8 mouse cellular contexts compared by ENCODE assay signal in the genomic region with DNA sequence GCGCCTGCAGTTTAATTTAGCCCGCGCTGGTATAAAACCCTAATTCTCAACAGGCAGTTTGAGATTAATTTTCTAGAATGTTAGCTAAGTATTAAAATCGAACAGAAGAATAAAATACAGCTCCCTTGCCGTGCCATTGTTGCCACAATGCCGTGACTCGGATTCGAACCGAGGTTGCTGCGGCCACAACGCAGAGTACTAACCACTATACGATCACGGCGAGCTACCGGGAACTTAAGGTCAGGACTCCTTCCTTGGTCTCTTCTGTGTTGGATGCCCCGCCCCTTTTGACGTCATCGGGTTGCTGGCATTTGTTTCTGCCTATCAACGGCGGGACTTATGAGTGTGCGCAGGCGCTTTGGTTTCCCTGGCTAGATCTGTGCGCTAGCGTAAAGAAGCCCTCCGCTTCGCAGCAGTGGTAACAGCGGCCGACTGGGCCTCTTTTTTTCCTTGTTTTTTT. TPM values are rescaled to one million over a fixed set of nuclear protein-coding genes. Genes with fewer than 3 reads are reported as not detected.
DNase-seq lines count a peak whose midpoint lies in the region; ATAC-seq and TF ChIP-seq lines count a peak whose summit lies in the region.

No protein-coding gene starts in this region.

- peak overlapping the region; percentile 91 for H3K4me3 ChIP-seq in E14TG2a.4 (replicated peaks; ENCODE audit: low read length)
- H3K4me3 ChIP-seq in forebrain, embryonic 13.5 days: peak overlapping the region; percentile 54
- H3K4me3 ChIP-seq in neural tube, embryonic 15.5 days (replicated peaks): peak overlapping the region; percentile 60

- H3K9ac ChIP-seq in forebrain, embryonic 13.5 days: peak overlapping the region; percentile 78
- H3K9ac ChIP-seq in neural tube, embryonic 15.5 days (replicated peaks): peak overlapping the region; percentile 79

- H3K27ac ChIP-seq in forebrain, embryonic 13.5 days: peak overlapping the region; percentile 87
- H3K27ac ChIP-seq in neural tube, embryonic 15.5 days (replicated peaks): peak overlapping the region; percentile 96

- peak overlapping the region; percentile 55 for H3K4me2 ChIP-seq in forebrain, embryonic 13.5 days
- H3K4me2 ChIP-seq in neural tube, embryonic 15.5 days: peak overlapping the region; percentile 53

- no peaks in the 10 kb centered on the region for H3K9me3 ChIP-seq in E14TG2a.4 (ENCODE audit: low read length)
- H3K9me3 ChIP-seq in forebrain, embryonic 13.5 days (replicated peaks): no peaks in the 10 kb centered on the region
- no peaks in the 10 kb centered on the region for H3K9me3 ChIP-seq in neural tube, embryonic 15.5 days (replicated peaks)

- ATAC-seq in forebrain, embryonic 13.5 days: peak; percentile 90
- peak; percentile 89 for ATAC-seq in neural tube, embryonic 15.5 days (ENCODE audit: low FRiP score)

- H3K27me3 ChIP-seq in E14TG2a.4 (ENCODE audit: insufficient read depth, low read length): no peaks in the 10 kb centered on the region
- H3K27me3 ChIP-seq in forebrain, embryonic 13.5 days: 0 out of 2 replicates have a peak, but pooled peaks cover 2% of the 10 kb centered on the region
- H3K27me3 ChIP-seq in neural tube, embryonic 15.5 days (replicated peaks): no peaks in the 10 kb centered on the region

- peaks cover 41% of the 10 kb centered on the region for H3K4me1 ChIP-seq in E14TG2a.4 (replicated peaks; ENCODE audit: low read depth, low read length)
- H3K4me1 ChIP-seq in forebrain, embryonic 13.5 days: peaks cover 10% of the 10 kb centered on the region
- H3K4me1 ChIP-seq in neural tube, embryonic 15.5 days: peaks cover 18% of the 10 kb centered on the region

- WGBS in forebrain, embryonic 13.5 days: under 1% methylated on average over 28 of the region's 28 CpGs
- under 1% methylated on average over 28 of the region's 28 CpGs for WGBS in neural tube, embryonic 15.5 days

- TF ChIP-seq CTCF in E14TG2a.4 (conservative IDR thresholded peaks at IDR 0.05; ENCODE audit: low read length): no peak

- peak; percentile 98 for DNase-seq in c-Kit-positive CD71-positive TER-119-positive erythroid progenitor cells, embryonic 14.5 days (ENCODE audit: low spot score)
- DNase-seq in heart, postnatal 14 days: peak; percentile 94 to 97
- peak; percentile 99 for DNase-seq in layer of hippocampus, adult 11-12 months (ENCODE audit: low spot score)
- peak; percentile 97 for DNase-seq in lung, adult 18-20 months
- DNase-seq in testis, postnatal 14 days (ENCODE audit: low spot score): peak; percentile 94

- intact Hi-C loops in heart, postnatal 14 days (cut with DNase I): loop anchor here (1.0 kb wide), 1 partner anchor 29 kb away; no protein-coding TSS in a partner anchor

- H3K36me3 ChIP-seq in E14TG2a.4 (ENCODE audit: insufficient read depth, low read length): 0 out of 2 replicates have a peak, but pooled peaks cover 3% of the 10 kb centered on the region
- no peaks in the 10 kb centered on the region for H3K36me3 ChIP-seq in forebrain, embryonic 13.5 days (ENCODE audit: poor library complexity, severe bottlenecking)
- H3K36me3 ChIP-seq in neural tube, embryonic 15.5 days: no peaks in the 10 kb centered on the region

RNA-seq across cellular contexts. Expression of a gene that starts 8.3 kb away (rescaled TPM):
- 6.2 and 6.8 TPM in 2 replicates for polyA plus RNA-seq in forebrain, embryonic 13.5 days (2015; fragmentation: Nextera tagmentation; extraction: Ambion mirVana)
- 1 to 10 TPM; 4.9 to 6.2 TPM for total RNA-seq in heart, postnatal 14 days (2021)
- 11.2 and 12.0 TPM in 2 replicates for polyA plus RNA-seq in neural tube, embryonic 15.5 days (2015; fragmentation: Nextera tagmentation; extraction: Ambion mirVana)

RNA-seq across cellular contexts. Expression of a gene that starts 49.0 kb away (rescaled TPM):
- not detected in 2 replicates for polyA plus RNA-seq in forebrain, embryonic 13.5 days (2015; fragmentation: Nextera tagmentation; extraction: Ambion mirVana)
- 10 to 100 TPM; 27.7 to 30.3 TPM for total RNA-seq in heart, postnatal 14 days (2021)
- polyA plus RNA-seq in neural tube, embryonic 15.5 days (2015; fragmentation: Nextera tagmentation; extraction: Ambion mirVana): 3.1 TPM in 1 of 2 replicates, not detected in the other

Comparison
In these comparisons a context has a peak if more than half of its experiments do, and no peak if none do; other contexts are left out.
1. Peak in every context shown above with its lines: DNase-seq, ATAC-seq, H3K4me3 ChIP-seq and H3K27ac ChIP-seq.